Mouse (Mus musculus): ENCODE measurements around the gene Mt2.

GRCm38 (mm10) chr8:94136933-94137332 lies 35.5 kb upstream of the Mt2 start, which contains the start of gene Mt4:
- TF ChIP-seq CTCF (IDR thresholded peaks at IDR 0.05; ENCODE audit: insufficient read depth, low read depth, low read length) (no peak), POLR2A (IDR thresholded peaks at IDR 0.05; ENCODE audit: insufficient read depth, low read depth, low read length) (no peak)

Measured in olfactory bulb, adult 2 months (tissue).